Mouse (Mus musculus): ENCODE data around the gene Dmd. TPM values are rescaled to one million over a fixed set of nuclear protein-coding genes. Genes with fewer than 3 reads are reported as not detected.

Dmd gene
- polyA plus RNA-seq, 1 experiment: 0.10 TPM

DNA sequence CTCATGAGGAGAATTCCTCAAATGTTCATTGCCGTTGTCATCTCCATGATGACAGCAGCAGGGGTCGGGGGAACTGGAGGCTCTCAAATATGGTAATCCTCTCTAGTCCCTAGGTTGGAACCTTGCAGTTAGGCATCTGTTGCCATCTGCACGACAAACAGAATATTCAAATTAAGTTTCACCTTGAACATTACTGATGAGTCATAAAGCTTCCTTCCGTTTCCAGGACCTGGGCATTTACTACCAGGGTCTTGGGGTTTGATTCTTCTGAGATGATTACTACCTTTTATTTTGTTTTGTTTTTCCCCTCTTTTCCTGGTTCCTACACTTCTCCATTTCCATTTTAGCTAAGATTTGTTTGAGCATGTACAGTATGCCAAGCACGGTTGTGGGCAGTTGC is 2249.0 kb downstream of the Dmd start:
- peaks cover 4% of the 10 kb centered on the region for H3K27me3 ChIP-seq (replicated peaks)
- H3K4me3 ChIP-seq (replicated peaks): no peak overlapping the region
- TF ChIP-seq GATA1 (IDR thresholded peaks at IDR 0.05; ENCODE audit: borderline replicate concordance, low read length) (no peak), FLI1 (IDR thresholded peaks at IDR 0.05; ENCODE audit: low read length) (no peak)
- H3K9me3 ChIP-seq: no peaks in the 10 kb centered on the region
- H3K36me3 ChIP-seq (replicated peaks; ENCODE audit: low read length): no peaks in the 10 kb centered on the region
- no peaks in the 10 kb centered on the region for H3K4me1 ChIP-seq

- no peak for TF ChIP-seq FLI1 (IDR thresholded peaks at IDR 0.05; ENCODE audit: low read length)
- TF ChIP-seq GATA1 (IDR thresholded peaks at IDR 0.05; ENCODE audit: borderline replicate concordance, low read length): no peak
- H3K4me3 ChIP-seq (replicated peaks): no peak overlapping the region
Observed at GRCm38 (mm10) chrX:85199398-85199797, 2250.7 kb downstream of the Dmd start.

GRCm38 (mm10) chrX:85207001-85207400 is 2258.3 kb downstream of the Dmd start:
- TF ChIP-seq GATA1 (IDR thresholded peaks at IDR 0.05; ENCODE audit: borderline replicate concordance, low read length) (no peak), FLI1 (IDR thresholded peaks at IDR 0.05; ENCODE audit: low read length) (no peak)

More at GRCm38 (mm10) chrX:85199398-85199797, 2250.7 kb downstream of the Dmd start:
- no peaks in the 10 kb centered on the region for H3K4me1 ChIP-seq
- no peaks in the 10 kb centered on the region for H3K36me3 ChIP-seq (replicated peaks; ENCODE audit: low read length)
- H3K27me3 ChIP-seq (replicated peaks): peaks cover 2% of the 10 kb centered on the region
- H3K9me3 ChIP-seq: no peaks in the 10 kb centered on the region

DNA sequence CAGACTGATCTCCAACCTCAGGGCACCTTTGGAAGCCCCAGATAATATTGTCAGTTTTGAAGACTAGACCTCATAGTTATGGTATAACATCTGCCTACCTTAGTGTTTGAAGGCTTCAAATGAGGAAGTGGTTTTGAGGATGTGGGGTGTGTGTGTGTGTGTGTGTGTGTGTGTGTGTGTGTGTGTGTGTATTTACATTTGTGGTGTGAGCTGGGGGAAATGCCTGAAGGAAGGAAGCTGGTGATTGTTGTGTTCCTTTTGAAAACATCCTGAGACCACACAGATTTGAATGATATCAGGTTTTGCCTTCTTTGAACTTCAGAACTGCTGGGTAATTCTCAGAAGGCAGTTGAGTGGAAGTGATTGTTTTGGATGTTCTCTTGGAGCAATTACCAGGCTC is 2278.2 kb downstream of the Dmd start:
- no peaks in the 10 kb centered on the region for H3K4me1 ChIP-seq
- H3K4me3 ChIP-seq (replicated peaks): no peak overlapping the region
- no peaks in the 10 kb centered on the region for H3K9me3 ChIP-seq
- no peaks in the 10 kb centered on the region for H3K27me3 ChIP-seq (replicated peaks)
- TF ChIP-seq GATA1 (IDR thresholded peaks at IDR 0.05; ENCODE audit: borderline replicate concordance, low read length) (no peak), FLI1 (IDR thresholded peaks at IDR 0.05; ENCODE audit: low read length) (no peak)
- no peaks in the 10 kb centered on the region for H3K36me3 ChIP-seq (replicated peaks; ENCODE audit: low read length)

More at GRCm38 (mm10) chrX:85207001-85207400, 2258.3 kb downstream of the Dmd start:
- peaks cover 11% of the 10 kb centered on the region for H3K27me3 ChIP-seq (replicated peaks)
- H3K9me3 ChIP-seq: no peaks in the 10 kb centered on the region
- no peaks in the 10 kb centered on the region for H3K36me3 ChIP-seq (replicated peaks; ENCODE audit: low read length)
- no peaks in the 10 kb centered on the region for H3K4me1 ChIP-seq
- H3K4me3 ChIP-seq (replicated peaks): no peak overlapping the region

DNA sequence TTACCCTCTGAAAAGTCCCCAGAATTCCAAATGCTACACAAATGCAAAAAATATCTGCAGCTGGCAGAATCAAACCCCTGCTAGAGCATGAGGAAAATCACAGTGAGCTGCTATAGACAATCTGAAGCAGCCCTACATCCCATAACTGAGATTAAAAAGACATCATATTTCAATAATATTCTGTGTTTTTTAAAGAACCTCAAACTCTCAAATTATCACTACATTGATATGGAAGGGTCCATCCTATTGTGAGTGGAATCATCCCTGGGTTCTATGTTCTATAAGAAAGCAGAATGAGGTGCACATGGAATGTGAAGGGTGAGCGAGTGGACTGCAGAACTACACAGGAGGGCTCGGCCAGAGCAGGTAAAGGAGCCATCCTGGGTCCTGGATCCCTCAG is 2300.7 kb downstream of the Dmd start, which contains the start of gene Fthl17a:
Gene Fthl17a (plus strand): TSS at position 301 of the 400 bp plus-strand sequence.
- no peak for TF ChIP-seq GATA1 (IDR thresholded peaks at IDR 0.05; ENCODE audit: borderline replicate concordance, low read length)
- H3K9me3 ChIP-seq: 0 out of 2 replicates have a peak, but pooled peaks cover 4% of the 10 kb centered on the region
- H3K36me3 ChIP-seq (replicated peaks; ENCODE audit: low read length): no peaks in the 10 kb centered on the region
- peaks cover 2% of the 10 kb centered on the region for H3K27me3 ChIP-seq (replicated peaks)
- no peak within 1 kb of the TSS for H3K4me3 ChIP-seq (replicated peaks)
- H3K4me1 ChIP-seq: no peaks in the 10 kb centered on the region
